Mouse (Mus musculus): ENCODE data around the gene Slco1a6. TPM values are rescaled to one million over a fixed set of nuclear protein-coding genes. Genes with fewer than 3 reads are reported as not detected.

Slco1a6 gene
- not detected in 2 replicates for polyA plus RNA-seq (2012; rRNA removed)

DNA sequence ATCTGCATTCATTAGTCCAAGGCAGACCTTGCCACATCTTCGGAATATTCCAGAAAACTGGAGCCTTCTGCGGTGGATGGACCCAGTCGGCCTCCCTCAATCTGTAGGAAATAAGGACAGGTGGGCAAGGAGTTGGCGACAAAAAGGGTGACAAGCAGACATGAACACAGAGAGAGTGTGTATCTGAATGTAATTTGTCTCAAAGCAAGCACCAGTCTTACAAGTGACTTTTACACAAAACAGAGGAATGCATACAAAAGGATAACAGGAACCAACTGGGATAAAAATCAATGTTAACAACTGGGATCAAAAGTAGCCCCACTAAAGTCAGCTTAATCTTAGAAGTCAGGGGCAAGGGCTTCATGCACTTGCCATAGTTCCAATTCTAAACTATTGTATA is at the start of gene Slco1a6:
Gene Slco1a6, minus strand, starts transcription at position 101 of the 400 bp plus-strand sequence.

Other genes starting within 250 kb of the Slco1a6 start
- not detected in 2 replicates for gene Gm6614, start 197.1 kb downstream of the Slco1a6 start, polyA plus RNA-seq (2012; rRNA removed)
- gene Iapp, start 89.9 kb upstream of the Slco1a6 start, polyA plus RNA-seq (2012; rRNA removed) = 0.17 and 0.29 TPM in 2 replicates
- gene Slco1a5, start 114.5 kb upstream of the Slco1a6 start, polyA plus RNA-seq (2012; rRNA removed) = not detected in 2 replicates
- 2.1 and 2.6 TPM in 2 replicates for gene Pyroxd1, start 137.1 kb upstream of the Slco1a6 start, polyA plus RNA-seq (2012; rRNA removed)
- 0.30 and 0.81 TPM in 2 replicates for gene Recql, start 178.6 kb upstream of the Slco1a6 start, polyA plus RNA-seq (2012; rRNA removed)
- 1.6 and 2.4 TPM in 2 replicates for gene Golt1b, start 178.7 kb upstream of the Slco1a6 start, polyA plus RNA-seq (2012; rRNA removed)
- gene Spx, start 204.9 kb upstream of the Slco1a6 start, polyA plus RNA-seq (2012; rRNA removed) = 0.11 and 0.34 TPM in 2 replicates

Data from stomach, adult 2 months (tissue).